Mouse (Mus musculus) megakaryocyte, adult 5-6 weeks (primary cell): ENCODE measurements around the gene Psma2. TPM values are rescaled to one million over a fixed set of nuclear protein-coding genes. Genes with fewer than 3 reads are reported as not detected.

ENCODE experiments used
- ATAC-seq: 2 replicates; pipeline ENCODE4 v1.8.0; 2016; ENCODE audit warnings: mild to moderate bottlenecking, inconsistent platforms; ENCODE audit not compliant: poor library complexity, severe bottlenecking
- total RNA-seq, 2 experiments: library from RNA; stranded (forward) in 1 of 2; stranded (reverse) in 1 of 2; fragments of 153-499, 151-499 nt in 1 of 2; fragments of 221-1000, 200-1000 nt in 1 of 2; gene quantifications; 2 replicates each; pipeline versions ENCODE4 v1.2.3 to v1.2.4; 2015 to 2017

Gene Psma2
- total RNA-seq (2015) (121 and 143 TPM in 2 replicates), total RNA-seq (2017) (92.6 and 98.2 TPM in 2 replicates)

DNA sequence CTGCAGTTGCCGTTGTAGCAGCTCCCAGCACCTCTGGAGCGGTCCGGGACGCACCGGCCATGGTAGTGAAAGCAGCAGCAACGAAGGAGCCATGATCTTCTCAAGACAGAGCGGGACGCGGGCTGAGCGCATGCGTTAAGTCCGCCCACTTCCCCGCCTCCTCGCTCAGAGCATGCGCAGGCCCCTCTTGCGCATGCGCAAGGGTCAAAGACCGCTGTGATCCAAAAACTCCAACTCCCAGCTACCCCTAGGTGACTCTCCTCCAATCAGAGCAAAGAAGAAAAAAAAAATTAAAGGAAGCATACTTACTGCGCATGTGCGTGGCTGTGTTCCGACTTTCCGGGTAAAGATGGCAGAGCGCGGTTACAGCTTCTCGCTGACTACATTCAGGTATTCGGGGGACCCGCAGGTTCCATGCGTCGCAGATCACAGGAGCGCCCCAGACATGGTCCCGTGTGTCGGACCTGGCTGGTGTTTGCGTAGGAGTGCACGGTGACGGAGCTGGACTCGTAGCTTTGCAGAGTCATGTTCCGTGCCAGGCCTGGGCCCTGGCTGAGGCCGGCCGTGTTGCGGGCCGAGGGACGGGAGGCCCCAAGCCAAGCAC is at the start of gene Psma2, which contains the start of gene Mrpl32:
TSS of gene Psma2 (plus strand) at position 315 of the 604 bp plus-strand sequence.
TSS of gene Mrpl32 (minus strand) at position 240 of the 604 bp plus-strand sequence.
- peak; percentile 96 for ATAC-seq

GRCm38 (mm10) chr13:14574128-14574527 is 38.9 kb upstream of the Psma2 start:
- ATAC-seq: no peak

GRCm38 (mm10) chr13:14580392-14580791 is 32.6 kb upstream of the Psma2 start:
- no peak for ATAC-seq

GRCm38 (mm10) chr13:14602744-14603143 is 10.3 kb upstream of the Psma2 start:
- no peak for ATAC-seq

DNA sequence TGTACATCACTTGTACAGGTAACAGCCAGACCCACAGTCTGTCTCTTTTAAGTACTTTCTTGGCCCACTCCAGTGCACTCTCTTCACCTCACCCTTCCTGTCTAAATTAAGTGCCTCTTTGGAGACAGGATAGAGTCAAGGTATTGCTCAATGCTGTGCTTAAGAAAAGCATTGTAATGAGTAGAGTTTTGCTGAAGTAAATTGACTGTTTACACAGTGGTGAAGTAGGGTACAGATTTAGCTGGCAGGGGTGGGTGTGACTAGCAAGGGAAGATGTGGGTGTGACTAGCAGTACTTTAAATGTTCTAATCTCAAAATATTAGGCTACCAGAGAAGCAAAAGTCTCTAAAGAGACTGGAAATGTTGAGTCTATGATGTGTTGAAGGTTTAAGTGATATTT is 5.4 kb upstream of the Psma2 start:
- ATAC-seq: no peak

DNA sequence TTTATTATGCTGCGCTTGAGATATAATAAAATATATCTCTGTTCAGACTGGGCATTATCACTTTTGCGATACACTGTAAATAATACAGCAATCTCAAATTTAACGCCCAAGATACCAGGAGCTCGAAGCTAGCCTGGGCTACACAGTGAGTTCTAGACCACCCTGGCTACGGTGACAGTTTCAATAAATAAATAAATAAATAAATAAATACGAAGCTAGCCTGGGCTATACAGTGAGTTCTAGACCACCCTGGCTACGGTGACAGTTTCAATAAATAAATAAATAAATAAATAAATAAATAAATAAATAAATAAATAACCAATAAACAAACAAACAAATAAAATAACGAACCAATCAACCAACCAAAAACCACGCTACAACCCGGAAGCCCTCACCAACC is 577 bp upstream of the Psma2 start:
- ATAC-seq: no peak

DNA sequence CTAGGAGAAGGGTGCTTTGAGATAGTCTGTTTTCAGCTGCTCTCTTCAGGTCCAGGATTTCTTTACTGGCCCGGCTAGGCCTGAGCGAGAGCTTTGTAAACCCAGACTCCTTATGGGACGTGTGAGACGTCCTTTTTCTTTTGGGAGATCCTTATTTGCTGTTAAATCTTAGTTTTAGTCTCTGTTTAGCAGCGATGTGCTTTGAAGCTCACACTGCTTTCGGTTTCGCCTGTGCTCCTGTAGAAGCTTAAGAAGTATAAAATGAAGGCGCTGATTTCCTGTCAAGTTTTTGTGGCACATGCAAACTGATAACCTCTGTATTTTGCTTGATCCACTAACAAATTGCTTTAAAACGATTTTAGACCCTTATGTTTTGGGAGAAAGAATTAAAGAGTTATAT is 513 bp downstream of the Psma2 start:
- peak; percentile 11; the same call in 1 of the 2 replicates for ATAC-seq

GRCm38 (mm10) chr13:14618724-14619123 is 5.7 kb downstream of the Psma2 start:
- ATAC-seq: peak; percentile 99

- ATAC-seq: peak; percentile 99
Observed at GRCm38 (mm10) chr13:14629726-14630641, 16.9 kb downstream of the Psma2 start, which contains the start of gene AW209491. Gene AW209491 (plus strand): TSS chr13:14630154.

- ATAC-seq: peak; percentile 94
Observed at GRCm38 (mm10) chr13:14639998-14640397, 27.0 kb downstream of the Psma2 start.

DNA sequence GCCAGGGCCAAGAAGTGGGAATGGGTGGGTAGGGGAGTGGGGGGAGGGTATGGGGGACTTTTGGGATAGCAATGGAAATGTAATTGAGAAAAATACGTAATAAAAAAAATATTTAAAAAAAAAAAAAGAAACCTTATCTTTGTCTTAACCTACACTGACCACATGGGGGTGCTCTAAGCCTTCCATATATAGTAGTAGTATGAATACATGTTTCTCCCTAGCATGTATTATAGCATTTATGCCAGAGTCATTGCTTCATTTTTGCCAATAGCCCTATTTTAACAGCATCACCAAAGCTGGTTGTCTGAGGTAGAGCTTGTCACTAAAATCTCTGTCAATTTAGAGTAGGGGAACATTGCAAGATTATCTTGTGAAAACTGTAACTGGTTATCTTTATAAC is 36.3 kb downstream of the Psma2 start:
- ATAC-seq: peak; percentile 75

GRCm38 (mm10) chr13:14667107-14667506 is 54.1 kb downstream of the Psma2 start:
- no peak for ATAC-seq

DNA sequence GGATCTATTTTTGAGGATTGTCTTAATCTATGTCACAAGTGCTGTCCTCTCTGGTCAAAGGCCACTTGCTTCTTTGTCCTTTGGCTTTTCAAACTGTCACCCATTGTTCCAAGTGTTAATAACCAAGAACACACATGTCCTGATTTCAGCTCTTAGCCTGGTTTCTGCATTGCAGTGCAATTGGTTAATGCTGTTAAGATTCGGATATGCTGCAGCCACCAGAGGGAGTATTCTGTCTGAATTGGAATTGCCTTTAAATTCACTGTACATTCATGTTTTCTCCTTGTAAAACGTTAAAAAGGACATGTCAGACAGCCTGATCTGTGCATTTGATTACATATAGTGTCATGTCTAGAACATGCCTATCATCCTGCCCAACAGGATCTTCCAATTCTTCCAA is 57.3 kb downstream of the Psma2 start:
- no peak for ATAC-seq

DNA sequence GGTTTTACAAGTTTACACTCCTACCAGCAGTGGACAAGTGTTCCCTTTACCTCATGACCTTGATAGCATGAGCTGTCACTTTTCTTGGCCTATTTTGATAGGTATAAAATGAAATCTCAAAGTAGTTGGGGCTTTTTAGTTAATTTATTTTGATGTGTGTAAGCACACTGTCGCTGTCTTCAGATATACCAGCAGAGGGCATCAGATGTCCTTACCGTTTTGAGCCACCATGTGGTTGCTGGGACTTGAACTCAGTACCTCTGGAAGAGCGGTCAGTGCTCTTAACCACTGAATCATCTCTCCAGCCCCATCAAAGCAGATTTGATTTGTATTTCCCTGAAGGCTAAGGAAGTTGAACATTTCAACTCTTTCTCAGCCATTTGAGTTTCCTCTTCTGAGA is 75.9 kb downstream of the Psma2 start:
- no peak for ATAC-seq

GRCm38 (mm10) chr13:14716801-14717200 is 103.8 kb downstream of the Psma2 start:
- no peak for ATAC-seq

DNA sequence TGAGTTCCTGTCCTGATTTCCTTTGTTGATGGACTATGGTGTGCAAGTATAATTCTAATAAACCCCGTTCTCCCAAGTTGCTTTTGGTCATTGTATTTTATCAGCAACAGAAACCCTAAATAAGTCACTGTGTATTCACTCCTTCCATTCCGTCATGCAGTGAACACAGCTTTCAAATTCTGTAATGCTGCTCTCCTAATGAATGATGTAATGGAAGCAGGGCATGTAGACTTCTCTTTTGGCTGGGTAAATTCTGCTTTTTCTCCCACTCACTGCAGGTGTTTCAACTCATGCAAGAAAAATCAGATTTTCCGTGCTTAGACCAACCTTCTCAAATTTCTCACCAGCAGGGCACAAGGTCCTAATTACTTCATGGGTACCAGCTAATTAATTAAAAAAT is 104.7 kb downstream of the Psma2 start:
- no peak for ATAC-seq

Other genes with a start within 250 kb of the Psma2 start
- not detected in 2 replicates for gene Hecw1, start 90.0 kb upstream of the Psma2 start, total RNA-seq (2015)
- not detected in 2 replicates for gene Hecw1, start 90.0 kb upstream of the Psma2 start, total RNA-seq (2017)
- 54.7 and 55.8 TPM in 2 replicates for gene Mrpl32, start 75 bp upstream of the Psma2 start, total RNA-seq (2015)
- gene Mrpl32, start 75 bp upstream of the Psma2 start, total RNA-seq (2017): 75.8 and 101 TPM in 2 replicates
- 4.6 and 4.7 TPM in 2 replicates for gene AW209491, start 16.9 kb downstream of the Psma2 start, total RNA-seq (2015)
- 6.9 and 7.8 TPM in 2 replicates for gene AW209491, start 16.9 kb downstream of the Psma2 start, total RNA-seq (2017)